Mouse (Mus musculus) yolk sac, embryonic 10.5 days (tissue): ENCODE data around the gene Tgm2.

Experiments
- DNase-seq: peaks from one replicate; pipeline ENCODE4 v3.0.0-alpha.2; 2017; ENCODE audit warnings: low spot score

Tgm2 gene

GRCm38 (mm10) chr2:158146223-158146622 lies at the start of gene Tgm2:
Gene Tgm2 (minus strand): TSS chr2:158146436.
- DNase-seq = peak; percentile 84

GRCm38 (mm10) chr2:158194945-158195640 lies 48.9 kb upstream of the Tgm2 start:
- no peak for DNase-seq

GRCm38 (mm10) chr2:158193611-158194336 lies 47.5 kb upstream of the Tgm2 start:
- no peak for DNase-seq

- no peak for DNase-seq
Observed at GRCm38 (mm10) chr2:158191098-158191497, 44.9 kb upstream of the Tgm2 start.

- DNase-seq = no peak
Observed at GRCm38 (mm10) chr2:158189451-158189850, 43.2 kb upstream of the Tgm2 start.

GRCm38 (mm10) chr2:158186206-158186871 lies 40.1 kb upstream of the Tgm2 start:
- no peak for DNase-seq

- DNase-seq = no peak
Observed at GRCm38 (mm10) chr2:158183266-158183665, 37.0 kb upstream of the Tgm2 start.

GRCm38 (mm10) chr2:158181932-158182331 lies 35.7 kb upstream of the Tgm2 start:
- DNase-seq = no peak

GRCm38 (mm10) chr2:158180797-158181196 lies 34.6 kb upstream of the Tgm2 start:
- DNase-seq = no peak

GRCm38 (mm10) chr2:158179370-158180111 lies 33.3 kb upstream of the Tgm2 start:
- no peak for DNase-seq

GRCm38 (mm10) chr2:158178696-158179369 lies 32.6 kb upstream of the Tgm2 start:
- peak; percentile 84 for DNase-seq

- no peak for DNase-seq
Observed at GRCm38 (mm10) chr2:158178139-158178538, 31.9 kb upstream of the Tgm2 start.

GRCm38 (mm10) chr2:158177574-158177973 lies 31.3 kb upstream of the Tgm2 start:
- DNase-seq = no peak

GRCm38 (mm10) chr2:158176763-158177162 lies 30.5 kb upstream of the Tgm2 start:
- no peak for DNase-seq

- DNase-seq = peak; percentile 50
Observed at GRCm38 (mm10) chr2:158175433-158175832, 29.2 kb upstream of the Tgm2 start.

GRCm38 (mm10) chr2:158174958-158175357 lies 28.7 kb upstream of the Tgm2 start:
- DNase-seq = no peak

GRCm38 (mm10) chr2:158174438-158174837 lies 28.2 kb upstream of the Tgm2 start:
- no peak for DNase-seq

GRCm38 (mm10) chr2:158170394-158170793 lies 24.2 kb upstream of the Tgm2 start:
- DNase-seq = no peak

GRCm38 (mm10) chr2:158169771-158170170 lies 23.5 kb upstream of the Tgm2 start:
- no peak for DNase-seq

- no peak for DNase-seq
Observed at GRCm38 (mm10) chr2:158169351-158169750, 23.1 kb upstream of the Tgm2 start.

- DNase-seq = no peak
Observed at GRCm38 (mm10) chr2:158168741-158169211, 22.5 kb upstream of the Tgm2 start.
